Mouse (Mus musculus) limb, embryonic 14.5 days (tissue): ENCODE measurements at regions not wholly inside any gene's neighbourhood (a gene's known extent, or its start where the extent isn't known, plus 50 kb on each side); places are given as distances from the start of the nearest gene placed in this dataset.

Experiments used
- ATAC-seq: fragments of 200-750 bp; cut with Nextera tagmentation; 2 replicates; pipeline ENCODE4 v1.8.0; 2017; ENCODE audit warnings: low read depth, moderate number of reproducible peaks, moderate TSS enrichment; ENCODE audit not compliant: low FRiP score
- DNase-seq: peaks from one replicate; pipeline ENCODE4 v3.0.0-alpha.2; 2015; ENCODE audit warnings: low spot score
- H3K27ac ChIP-seq: fragments of 300-500 bp; sonication (generic); replicated peaks from 2 replicates; pipeline ENCODE4 v1.5.1; 2014; ENCODE audit warnings: low read depth, mild to moderate bottlenecking, low read length, moderate library complexity, mixed read lengths
- H3K27me3 ChIP-seq: fragments of 300-500 bp; sonication (generic); 2 replicates; pipeline ENCODE4 v1.6.1; 2014; ENCODE audit warnings: low read length, mixed read lengths; ENCODE audit not compliant: control insufficient read depth, insufficient read depth
- H3K36me3 ChIP-seq: fragments of 300-500 bp; sonication (generic); 2 replicates; pipeline ENCODE4 v1.6.1; 2014; ENCODE audit warnings: mild to moderate bottlenecking, low read length, moderate library complexity, mixed read lengths; ENCODE audit not compliant: control insufficient read depth, insufficient read depth
- H3K4me1 ChIP-seq: fragments of 300-500 bp; sonication (generic); 2 replicates; pipeline ENCODE4 v1.6.1; 2014; ENCODE audit warnings: antibody characterized with exemption, low read length, mixed read lengths; ENCODE audit not compliant: control insufficient read depth, insufficient read depth
- H3K4me2 ChIP-seq: fragments of 300-500 bp; sonication (generic); replicated peaks from 2 replicates; pipeline ENCODE4 v1.6.1; 2014; ENCODE audit warnings: low read depth, mild to moderate bottlenecking, low read length, moderate library complexity; ENCODE audit not compliant: severe bottlenecking
- H3K4me3 ChIP-seq: fragments of 300-500 bp; sonication (generic); replicated peaks from 2 replicates; pipeline ENCODE4 v1.5.1; 2014; ENCODE audit warnings: low read length
- H3K9ac ChIP-seq: fragments of 300-500 bp; sonication (generic); 2 replicates; pipeline ENCODE4 v1.6.1; 2014; ENCODE audit warnings: mild to moderate bottlenecking, low read depth, low read length, moderate library complexity; ENCODE audit not compliant: severe bottlenecking
- H3K9me3 ChIP-seq: fragments of 300-500 bp; sonication (generic); 2 replicates; pipeline ENCODE4 v1.6.1; 2016; ENCODE audit warnings: low read length; ENCODE audit not compliant: control insufficient read depth
- POLR2A ChIP-seq: fragments of 200-500 bp; IDR thresholded peaks from 2 replicates; pipeline ENCODE4 v1.8.0; 2012; ENCODE audit warnings: inconsistent platforms, mild to moderate bottlenecking, moderate library complexity, borderline replicate concordance; ENCODE audit not compliant: insufficient read depth, insufficient read length; ENCODE audit errors: extremely low read depth
- WGBS: fragments of 180-500 bp; shearing (Covaris S2); extraction: QIAGEN DNeasy Blood & Tissue Kit; methylation state at CpG from one replicate; pipeline ENCODE4 v1.1.7; 2014; 5-methylcytosine and 5-hydroxymethylcytosine counted together

DNA sequence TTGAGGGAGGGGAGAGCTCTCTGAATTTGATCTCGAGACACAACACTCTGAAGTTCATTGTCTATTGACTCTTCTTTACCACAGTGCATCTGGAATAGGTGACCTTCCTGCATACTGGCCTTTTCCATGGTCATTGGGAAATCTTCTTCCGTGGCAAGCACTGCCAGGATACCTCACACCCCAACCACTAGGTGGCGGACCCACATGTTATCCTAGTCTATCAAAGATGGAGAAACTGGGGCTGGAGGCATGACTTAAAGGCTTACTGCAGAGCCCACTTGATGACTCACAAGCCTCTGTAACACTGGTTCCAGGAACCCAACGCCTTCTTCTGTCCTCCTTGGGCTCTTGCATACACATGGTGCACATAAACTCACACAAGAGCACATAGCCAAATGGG, 467.2 kb upstream of the Mgmt start:
- Histone ChIP-seq H3K4me3 (no peak overlapping the region), H3K9ac (no peak overlapping the region), H3K4me1 (peaks cover 9% of the 10 kb centered on the region), H3K36me3 (no peaks in the 10 kb centered on the region), H3K4me2 (no peak overlapping the region), H3K27ac (no peak overlapping the region), H3K27me3 (0 out of 2 replicates have a peak, but pooled peaks cover 3% of the 10 kb centered on the region), H3K9me3 (no peaks in the 10 kb centered on the region)
- TF ChIP-seq POLR2A = no peak
- 67% methylated on average over 4 of the region's 4 CpGs for WGBS
- no peak for DNase-seq
- no peak for ATAC-seq

DNA sequence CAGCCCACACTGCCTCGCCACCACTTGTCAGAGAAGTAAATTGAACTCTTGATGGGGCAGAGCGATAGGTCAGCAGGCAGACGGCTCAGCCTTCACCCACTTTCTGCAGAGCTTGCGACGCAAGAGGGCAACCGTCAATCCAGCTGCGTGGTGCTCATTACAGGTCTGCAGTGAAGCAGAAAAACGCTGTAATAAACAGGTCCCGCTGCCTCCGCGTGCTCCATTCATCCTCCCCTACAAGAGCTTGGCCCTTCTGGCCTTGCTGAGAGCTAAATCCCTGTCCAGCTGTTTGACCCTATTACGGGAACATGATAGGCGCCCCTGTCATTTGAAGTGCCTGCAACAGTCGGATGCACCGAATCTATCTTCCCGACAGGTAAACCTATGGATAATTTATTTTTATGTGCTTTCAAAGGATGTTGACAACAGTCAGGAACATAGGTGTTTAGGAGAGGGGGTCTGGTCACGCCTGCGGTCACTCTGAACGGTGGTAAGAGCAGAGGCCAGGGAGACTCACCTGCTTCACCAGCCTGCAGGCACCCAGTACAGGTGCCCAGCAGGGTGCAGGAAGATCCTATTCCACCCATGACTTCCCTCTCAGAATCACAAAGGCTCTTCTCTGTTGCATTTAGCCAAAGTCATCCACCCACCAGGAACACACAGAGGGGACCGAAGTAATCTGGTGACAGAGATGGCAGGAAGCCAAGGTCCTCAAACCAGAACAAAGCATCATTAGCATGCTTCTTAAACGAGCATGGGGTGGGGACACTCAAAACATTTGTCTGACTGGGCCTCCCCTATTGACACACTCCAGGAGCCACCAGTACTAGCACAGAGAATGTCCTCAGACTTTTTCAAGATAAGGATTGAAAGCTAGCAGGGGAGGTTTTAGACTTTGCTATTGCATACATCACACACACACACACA, 464.1 kb upstream of the Mgmt start:
- 47% methylated on average over 21 of the region's 21 CpGs for WGBS
- Histone ChIP-seq H3K27ac (no peak overlapping the region), H3K4me2 (no peak overlapping the region), H3K9ac (no peak overlapping the region), H3K4me3 (no peak overlapping the region), H3K36me3 (no peaks in the 10 kb centered on the region), H3K9me3 (no peaks in the 10 kb centered on the region), H3K27me3 (0 out of 2 replicates have a peak, but pooled peaks cover 7% of the 10 kb centered on the region), H3K4me1 (no peaks in the 10 kb centered on the region)
- ATAC-seq (no peak), DNase-seq (no peak)
- TF ChIP-seq POLR2A = no peak

DNA sequence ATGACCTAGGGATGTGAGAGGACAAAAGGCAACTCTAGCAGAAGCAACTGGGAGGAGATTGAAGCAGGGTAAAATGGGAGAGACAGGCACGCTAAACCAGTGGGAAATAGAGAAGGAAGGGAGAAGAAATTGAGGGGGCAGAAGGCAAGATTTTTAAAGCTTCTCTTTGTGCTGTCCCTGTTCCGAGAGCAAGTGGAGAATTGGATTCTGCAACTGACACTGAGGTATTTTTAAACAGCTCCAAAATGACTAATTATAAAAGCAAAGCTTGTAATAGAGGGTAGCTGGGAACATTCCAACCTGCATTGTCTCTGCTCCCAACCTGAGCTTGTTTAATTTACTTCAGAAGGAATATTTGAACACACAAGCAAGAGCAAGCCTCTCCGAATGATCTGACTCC, 460.7 kb upstream of the Mgmt start:
- Histone ChIP-seq H3K9me3 (no peaks in the 10 kb centered on the region), H3K27ac (no peak overlapping the region), H3K4me3 (no peak overlapping the region), H3K9ac (no peak overlapping the region), H3K4me1 (no peaks in the 10 kb centered on the region), H3K27me3 (0 out of 2 replicates have a peak, but pooled peaks cover 7% of the 10 kb centered on the region), H3K36me3 (no peaks in the 10 kb centered on the region), H3K4me2 (no peak overlapping the region)
- DNase-seq (no peak), ATAC-seq (no peak)
- WGBS = 81% methylated on average over 3 of the region's 3 CpGs
- no peak for TF ChIP-seq POLR2A

DNA sequence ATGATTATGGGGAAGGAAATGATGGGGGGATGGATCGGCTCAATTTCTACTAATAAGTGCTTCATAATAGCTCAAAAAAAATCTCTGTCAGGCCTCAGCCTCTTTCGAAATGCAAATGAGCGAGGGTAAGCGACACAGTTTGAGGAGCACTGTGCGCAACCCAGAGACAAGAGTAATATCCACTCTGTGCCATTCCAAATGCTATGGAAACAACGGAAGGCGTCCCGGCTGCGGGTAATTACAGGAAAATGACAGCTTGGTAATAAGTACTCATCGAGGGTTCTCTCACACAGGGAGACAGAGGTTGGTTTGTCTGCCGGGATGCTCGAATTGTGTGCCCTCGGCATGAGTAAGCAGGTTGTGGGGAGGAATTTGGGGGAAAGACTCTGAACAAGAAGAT, 459.9 kb upstream of the Mgmt start:
- H3K9ac ChIP-seq = no peak overlapping the region
- DNase-seq = no peak
- no peak for ATAC-seq
- H3K4me3 ChIP-seq = no peak overlapping the region
- H3K27ac ChIP-seq = no peak overlapping the region
- no peak overlapping the region for H3K4me2 ChIP-seq
- no peaks in the 10 kb centered on the region for H3K4me1 ChIP-seq
- 89% methylated on average over 13 of the region's 13 CpGs for WGBS
- 0 out of 2 replicates have a peak, but pooled peaks cover 7% of the 10 kb centered on the region for H3K27me3 ChIP-seq
- TF ChIP-seq POLR2A = no peak
- H3K9me3 ChIP-seq = no peaks in the 10 kb centered on the region
- no peaks in the 10 kb centered on the region for H3K36me3 ChIP-seq

DNA sequence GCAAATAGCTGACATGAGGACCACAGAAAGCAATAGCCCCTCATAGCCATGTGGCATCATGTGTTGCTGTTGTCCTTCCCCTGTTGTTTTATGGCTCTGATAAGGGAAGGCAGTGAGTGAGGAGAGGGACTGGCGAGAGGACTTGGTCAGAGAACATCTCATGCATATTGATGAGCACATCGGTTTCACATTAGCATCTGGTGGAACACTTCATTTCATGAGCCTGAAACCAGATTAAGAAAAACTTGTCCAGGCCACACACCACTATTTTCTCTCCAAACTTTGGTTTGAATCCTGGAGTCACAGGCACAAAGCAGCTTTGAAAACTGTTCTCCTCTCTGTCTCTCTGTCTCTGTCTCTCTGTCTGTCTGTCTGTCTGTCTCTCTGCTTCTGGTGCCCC, 451.0 kb upstream of the Mgmt start:
- Histone ChIP-seq H3K27ac (no peak overlapping the region), H3K4me1 (no peaks in the 10 kb centered on the region), H3K4me2 (no peak overlapping the region), H3K4me3 (no peak overlapping the region), H3K9me3 (no peaks in the 10 kb centered on the region), H3K9ac (no peak overlapping the region), H3K36me3 (no peaks in the 10 kb centered on the region), H3K27me3 (no peaks in the 10 kb centered on the region)
- WGBS = 81% methylated on average over 2 of the region's 2 CpGs
- TF ChIP-seq POLR2A = no peak
- no peak for DNase-seq
- no peak for ATAC-seq

DNA sequence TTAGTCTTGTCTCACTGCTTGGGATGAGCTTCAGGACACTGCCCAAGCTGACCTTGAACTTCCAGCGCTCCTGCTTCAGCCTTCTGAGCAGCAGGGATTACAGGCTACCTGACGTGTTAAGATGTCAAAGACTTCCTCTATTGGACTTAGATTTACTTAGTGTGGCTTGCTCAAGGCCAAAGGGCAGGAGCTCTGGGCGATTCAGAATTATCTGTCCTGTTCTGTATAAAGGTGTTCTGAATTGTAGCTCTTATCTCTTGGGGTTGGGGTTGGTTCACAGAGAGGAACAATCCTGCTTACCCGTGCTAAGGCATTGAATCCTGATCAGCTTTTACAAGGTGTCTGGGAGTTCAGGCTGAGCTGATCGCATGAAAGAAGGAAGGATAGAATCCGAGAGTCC, 449.3 kb upstream of the Mgmt start:
- Histone ChIP-seq H3K9ac (no peak overlapping the region), H3K27ac (no peak overlapping the region), H3K27me3 (no peaks in the 10 kb centered on the region), H3K4me2 (no peak overlapping the region), H3K4me1 (0 out of 2 replicates have a peak, but pooled peaks cover 2% of the 10 kb centered on the region), H3K9me3 (no peaks in the 10 kb centered on the region), H3K36me3 (no peaks in the 10 kb centered on the region), H3K4me3 (no peak overlapping the region)
- no peak for DNase-seq
- TF ChIP-seq POLR2A = no peak
- 71% methylated on average over 6 of the region's 6 CpGs for WGBS
- ATAC-seq = no peak
